Mouse (Mus musculus): ENCODE measurements around the gene Defb36. TPM values are rescaled to one million over a fixed set of nuclear protein-coding genes. Genes with fewer than 3 reads are reported as not detected.

The Defb36 gene
- polyA plus RNA-seq, 1 experiment from 2014 or later = not detected

- H3K4me3 ChIP-seq (replicated peaks) = no peak overlapping the region
- no peaks in the 10 kb centered on the region for H3K27me3 ChIP-seq (replicated peaks)
- H3K4me2 ChIP-seq (replicated peaks) = no peak overlapping the region
- ATAC-seq = no peak
- no peaks in the 10 kb centered on the region for H3K4me1 ChIP-seq (replicated peaks)
- WGBS = 60% methylated on average over 6 of the region's 6 CpGs
- no peaks in the 10 kb centered on the region for H3K9me3 ChIP-seq
- no peak overlapping the region for H3K9ac ChIP-seq
- no peak overlapping the region for H3K27ac ChIP-seq
- no peaks in the 10 kb centered on the region for H3K36me3 ChIP-seq
These were observed 4.1 kb upstream of the Defb36 start for GRCm38 (mm10) chr2:152600076-152600475.

GRCm38 (mm10) chr2:152601275-152601960 lies 2.7 kb upstream of the Defb36 start:
- Histone ChIP-seq H3K9me3 (no peaks in the 10 kb centered on the region), H3K27me3 (replicated peaks) (no peaks in the 10 kb centered on the region), H3K4me2 (replicated peaks) (no peak overlapping the region), H3K36me3 (no peaks in the 10 kb centered on the region), H3K4me3 (replicated peaks) (no peak overlapping the region), H3K27ac (no peak overlapping the region), H3K9ac (no peak overlapping the region), H3K4me1 (replicated peaks) (no peaks in the 10 kb centered on the region)
- ATAC-seq = no peak
- WGBS = 77% methylated on average over 4 of the region's 4 CpGs

- Histone ChIP-seq H3K4me2 (replicated peaks) (no peak overlapping the region), H3K9me3 (no peaks in the 10 kb centered on the region), H3K4me1 (replicated peaks) (no peaks in the 10 kb centered on the region), H3K27ac (no peak overlapping the region), H3K4me3 (replicated peaks) (no peak overlapping the region), H3K9ac (no peak overlapping the region), H3K36me3 (no peaks in the 10 kb centered on the region), H3K27me3 (replicated peaks) (no peaks in the 10 kb centered on the region)
- 36% methylated on average over 6 of the region's 6 CpGs for WGBS
- ATAC-seq = no peak
These were observed 3.6 kb downstream of the Defb36 start for GRCm38 (mm10) chr2:152607746-152608145.

DNA sequence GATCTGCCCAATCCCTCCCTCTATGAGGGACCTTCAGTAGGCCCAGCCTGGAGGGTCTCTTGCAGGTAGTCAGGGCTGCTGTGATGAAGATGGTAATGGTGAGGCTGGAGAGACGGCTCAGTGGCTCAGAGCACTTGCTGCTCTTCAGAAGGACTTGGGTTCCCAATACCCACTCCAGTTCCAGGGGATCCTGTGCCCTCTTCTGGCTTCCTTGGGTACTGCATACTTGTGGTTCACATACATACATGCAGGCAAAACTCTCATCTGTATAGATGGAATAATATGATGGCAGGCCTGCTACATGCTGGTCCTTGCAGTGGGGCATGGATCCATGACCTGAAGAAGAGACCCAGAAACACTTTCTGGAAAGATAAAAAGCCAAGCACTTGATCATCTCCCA lies 4.6 kb downstream of the Defb36 start:
- no peaks in the 10 kb centered on the region for H3K36me3 ChIP-seq
- ATAC-seq = no peak
- no peak overlapping the region for H3K9ac ChIP-seq
- no peak overlapping the region for H3K27ac ChIP-seq
- no peaks in the 10 kb centered on the region for H3K9me3 ChIP-seq
- no peaks in the 10 kb centered on the region for H3K27me3 ChIP-seq (replicated peaks)
- no peaks in the 10 kb centered on the region for H3K4me1 ChIP-seq (replicated peaks)
- WGBS = 94% methylated on average over 1 of the region's 1 CpGs
- no peak overlapping the region for H3K4me3 ChIP-seq (replicated peaks)
- no peak overlapping the region for H3K4me2 ChIP-seq (replicated peaks)

DNA sequence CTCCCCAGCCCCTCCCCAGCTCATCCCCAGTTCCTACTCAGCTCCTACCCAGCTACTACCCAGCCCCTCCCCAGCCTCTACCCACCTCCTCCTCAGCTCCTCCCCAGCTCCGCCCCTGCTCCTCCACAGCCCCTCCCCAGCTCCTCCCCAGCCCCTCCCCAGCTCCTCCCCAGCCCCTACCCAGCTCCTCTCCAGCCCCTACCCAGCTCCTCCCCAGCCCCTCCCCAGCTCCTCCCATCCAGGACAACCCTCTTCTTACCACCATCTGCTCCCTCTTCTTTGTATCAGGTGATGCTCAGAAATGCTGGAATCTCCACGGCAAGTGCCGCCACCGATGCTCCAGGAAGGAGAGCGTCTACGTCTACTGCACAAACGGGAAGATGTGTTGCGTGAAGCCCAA lies 8.1 kb downstream of the Defb36 start:
- ATAC-seq = no peak
- no peaks in the 10 kb centered on the region for H3K4me1 ChIP-seq (replicated peaks)
- 35% methylated on average over 7 of the region's 8 CpGs for WGBS
- no peaks in the 10 kb centered on the region for H3K9me3 ChIP-seq
- no peak overlapping the region for H3K9ac ChIP-seq
- no peaks in the 10 kb centered on the region for H3K27me3 ChIP-seq (replicated peaks)
- H3K4me3 ChIP-seq (replicated peaks) = no peak overlapping the region
- H3K36me3 ChIP-seq = no peaks in the 10 kb centered on the region
- no peak overlapping the region for H3K27ac ChIP-seq
- no peak overlapping the region for H3K4me2 ChIP-seq (replicated peaks)

GRCm38 (mm10) chr2:152615563-152615962 lies 11.4 kb downstream of the Defb36 start:
- Histone ChIP-seq H3K4me2 (replicated peaks) (no peak overlapping the region), H3K4me3 (replicated peaks) (no peak overlapping the region), H3K36me3 (no peaks in the 10 kb centered on the region), H3K9me3 (no peaks in the 10 kb centered on the region), H3K27me3 (replicated peaks) (no peaks in the 10 kb centered on the region), H3K9ac (no peak overlapping the region), H3K27ac (no peak overlapping the region), H3K4me1 (replicated peaks) (no peaks in the 10 kb centered on the region)
- peak; percentile 73; the same call in 1 of the 2 replicates for ATAC-seq
- WGBS = 10% methylated on average over 7 of the region's 7 CpGs

GRCm38 (mm10) chr2:152616470-152616869 lies 12.3 kb downstream of the Defb36 start:
- no peak for ATAC-seq
- Histone ChIP-seq H3K9me3 (no peaks in the 10 kb centered on the region), H3K27me3 (replicated peaks) (no peaks in the 10 kb centered on the region), H3K36me3 (no peaks in the 10 kb centered on the region), H3K4me1 (replicated peaks) (no peaks in the 10 kb centered on the region), H3K27ac (no peak overlapping the region), H3K4me2 (replicated peaks) (no peak overlapping the region), H3K9ac (no peak overlapping the region), H3K4me3 (replicated peaks) (no peak overlapping the region)
- 71% methylated on average over 6 of the region's 6 CpGs for WGBS

- Histone ChIP-seq H3K36me3 (no peaks in the 10 kb centered on the region), H3K9ac (no peak overlapping the region), H3K4me2 (replicated peaks) (no peak overlapping the region)
These were observed 13.2 kb downstream of the Defb36 start for GRCm38 (mm10) chr2:152617374-152617773.

DNA sequence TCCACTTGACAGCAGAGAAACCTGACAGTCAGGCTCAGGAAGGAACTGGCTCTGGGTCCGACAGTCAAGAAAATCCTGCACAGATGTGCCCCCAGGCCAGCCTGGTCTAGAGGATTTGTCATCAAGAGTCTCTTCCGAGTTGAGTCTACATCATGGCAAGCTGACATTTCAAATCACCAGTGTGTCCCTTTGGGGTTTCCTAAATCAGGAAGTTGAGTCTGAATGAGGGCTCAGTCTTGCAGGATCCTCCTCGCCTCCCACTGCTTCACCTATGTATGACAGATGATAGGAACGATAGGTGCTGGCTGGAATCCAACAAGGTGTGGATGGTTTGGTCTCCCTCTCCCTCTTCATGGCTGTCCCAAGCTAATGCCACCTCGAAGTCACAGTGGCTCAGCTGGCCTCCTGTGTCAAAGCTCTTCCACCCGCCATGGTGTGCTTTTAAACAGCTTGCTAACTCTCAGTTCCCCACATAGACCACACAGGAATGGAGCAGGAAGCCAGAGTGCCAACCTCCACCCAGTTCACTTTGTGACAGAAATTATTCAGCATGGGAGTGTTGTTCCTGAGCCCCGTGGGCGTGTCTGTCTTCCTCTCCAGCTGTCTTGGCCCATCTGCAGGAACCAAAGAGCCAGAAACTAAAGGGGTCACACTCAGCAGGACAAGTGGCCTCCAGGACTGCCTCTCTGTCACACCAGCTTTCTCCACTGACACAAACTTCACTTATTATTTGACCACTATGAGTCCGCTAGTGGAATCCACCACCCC lies 16.4 kb downstream of the Defb36 start:
- no peak for ATAC-seq
- no peak overlapping the region for H3K4me2 ChIP-seq (replicated peaks)
- H3K36me3 ChIP-seq = no peaks in the 10 kb centered on the region
- WGBS = 70% methylated on average over 9 of the region's 9 CpGs
- H3K9ac ChIP-seq = no peak overlapping the region
- no peak overlapping the region for H3K4me3 ChIP-seq (replicated peaks)
- no peaks in the 10 kb centered on the region for H3K4me1 ChIP-seq (replicated peaks)
- H3K9me3 ChIP-seq = no peaks in the 10 kb centered on the region
- H3K27me3 ChIP-seq (replicated peaks) = 0 out of 2 replicates have a peak, but pooled peaks cover 3% of the 10 kb centered on the region
- H3K27ac ChIP-seq = no peak overlapping the region

More at GRCm38 (mm10) chr2:152617374-152617773, 13.2 kb downstream of the Defb36 start:
- Histone ChIP-seq H3K4me1 (replicated peaks) (no peaks in the 10 kb centered on the region), H3K9me3 (no peaks in the 10 kb centered on the region), H3K27ac (no peak overlapping the region), H3K27me3 (replicated peaks) (no peaks in the 10 kb centered on the region), H3K4me3 (replicated peaks) (no peak overlapping the region)
- 57% methylated on average over 5 of the region's 5 CpGs for WGBS
- ATAC-seq = no peak

DNA sequence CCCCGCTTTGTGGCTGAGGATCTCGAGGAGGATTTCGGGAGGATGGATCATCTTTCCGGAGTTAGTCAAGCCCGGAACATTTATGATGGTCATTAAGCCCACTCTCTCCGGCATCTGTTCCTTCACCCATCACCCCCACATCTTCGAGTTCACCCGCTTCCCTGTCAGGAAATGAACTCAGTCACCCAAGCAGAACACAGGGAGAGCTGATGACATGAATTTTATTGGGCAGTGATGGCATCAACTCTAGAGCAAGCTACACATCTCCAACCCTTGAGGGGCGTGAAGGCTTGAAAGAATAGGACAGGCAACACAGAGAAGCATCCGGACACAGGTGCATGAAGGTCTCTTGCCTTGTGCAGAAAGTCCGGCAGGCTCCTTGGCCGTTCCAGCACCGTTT lies 18.0 kb downstream of the Defb36 start:
- WGBS = 83% methylated on average over 13 of the region's 13 CpGs
- Histone ChIP-seq H3K4me3 (replicated peaks) (no peak overlapping the region), H3K9ac (no peak overlapping the region), H3K27ac (no peak overlapping the region), H3K4me1 (replicated peaks) (peaks cover 7% of the 10 kb centered on the region), H3K4me2 (replicated peaks) (no peak overlapping the region), H3K36me3 (no peaks in the 10 kb centered on the region), H3K9me3 (no peaks in the 10 kb centered on the region), H3K27me3 (replicated peaks) (peaks cover 17% of the 10 kb centered on the region)
- ATAC-seq = no peak

DNA sequence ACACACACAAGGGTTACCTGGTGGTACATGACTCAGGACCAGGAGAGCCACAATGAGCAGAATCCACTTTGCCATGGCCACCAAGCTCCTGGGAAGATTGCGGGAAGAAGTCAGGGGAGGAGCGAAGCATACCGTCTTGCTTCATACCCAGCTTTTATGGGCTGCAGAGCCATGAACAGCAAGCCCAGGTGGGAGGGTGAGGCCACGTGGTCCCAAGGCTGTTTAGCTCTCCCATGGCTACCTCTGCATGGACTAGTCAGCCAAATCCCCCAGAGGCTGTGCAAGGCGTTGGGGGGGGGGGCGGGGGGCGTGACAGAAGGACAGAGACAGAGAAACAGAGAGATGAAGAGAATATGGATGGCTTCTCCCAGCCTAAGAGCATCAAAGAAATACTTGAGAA lies 18.8 kb downstream of the Defb36 start, which contains the start of gene Defb25:
Defb25 (minus strand) TSS at position 101 of the 400 bp plus-strand sequence.
- Histone ChIP-seq H3K36me3 (no peaks in the 10 kb centered on the region), H3K4me2 (replicated peaks) (no peak within 1 kb of the TSS), H3K27me3 (replicated peaks) (peaks cover 20% of the 10 kb centered on the region), H3K9ac (no peak within 1 kb of the TSS), H3K27ac (no peak within 1 kb of the TSS), H3K4me1 (replicated peaks) (peaks cover 10% of the 10 kb centered on the region), H3K4me3 (replicated peaks) (no peak within 1 kb of the TSS), H3K9me3 (no peaks in the 10 kb centered on the region)
- ATAC-seq = no peak
- WGBS = 80% methylated on average over 7 of the region's 7 CpGs

GRCm38 (mm10) chr2:152624566-152624965 lies 20.4 kb downstream of the Defb36 start:
- Histone ChIP-seq H3K9me3 (no peaks in the 10 kb centered on the region), H3K27me3 (replicated peaks) (peaks cover 29% of the 10 kb centered on the region), H3K9ac (no peak overlapping the region), H3K4me3 (replicated peaks) (no peak overlapping the region), H3K36me3 (no peaks in the 10 kb centered on the region), H3K4me2 (replicated peaks) (no peak overlapping the region), H3K27ac (no peak overlapping the region), H3K4me1 (replicated peaks) (peaks cover 10% of the 10 kb centered on the region)
- 87% methylated on average over 2 of the region's 2 CpGs for WGBS
- no peak for ATAC-seq

GRCm38 (mm10) chr2:152625256-152625655 lies 21.1 kb downstream of the Defb36 start:
- Histone ChIP-seq H3K4me3 (replicated peaks) (no peak overlapping the region), H3K36me3 (no peaks in the 10 kb centered on the region), H3K9me3 (no peaks in the 10 kb centered on the region), H3K4me1 (replicated peaks) (peaks cover 10% of the 10 kb centered on the region), H3K27ac (no peak overlapping the region), H3K4me2 (replicated peaks) (no peak overlapping the region), H3K9ac (no peak overlapping the region), H3K27me3 (replicated peaks) (peaks cover 29% of the 10 kb centered on the region)
- WGBS = 29% methylated on average over 1 of the region's 1 CpGs
- no peak for ATAC-seq

Measured in intestine, embryonic 15.5 days (tissue).